ENCODE assay signal across 7 mouse cellular contexts in genomic region chr8:47943049-47943448, GRCm38 (mm10). TPM values are rescaled to one million over a fixed set of nuclear protein-coding genes. Genes with fewer than 3 reads are reported as not detected.
DNase-seq lines count a peak whose midpoint lies in the region; ATAC-seq and TF ChIP-seq lines count a peak whose summit lies in the region.

No protein-coding gene starts in this region.

- WGBS in midbrain, postnatal 0 days: 58% methylated on average over 10 of the region's 10 CpGs
- WGBS in midbrain, embryonic 10.5 days: 61% methylated on average over 10 of the region's 10 CpGs
- WGBS in liver, postnatal 0 days (ENCODE audit: insufficient replicate concordance): 66% methylated on average over 10 of the region's 10 CpGs
- WGBS in hindbrain, embryonic 16.5 days: 62% methylated on average over 10 of the region's 10 CpGs

- H3K4me1 ChIP-seq in midbrain, postnatal 0 days (ENCODE audit: insufficient read depth, low read length): no peaks in the 10 kb centered on the region
- H3K4me1 ChIP-seq in midbrain, embryonic 10.5 days: 0 out of 2 replicates have a peak, but pooled peaks cover 3% of the 10 kb centered on the region
- peaks cover 7% of the 10 kb centered on the region; the same call in 1 of the 2 replicates for H3K4me1 ChIP-seq in liver, postnatal 0 days (ENCODE audit: insufficient read depth)
- H3K4me1 ChIP-seq in hindbrain, embryonic 16.5 days (ENCODE audit: control insufficient read depth, insufficient read depth, low read depth, low read length): peaks cover 2% of the 10 kb centered on the region; the same call in 1 of the 2 replicates

- H3K27ac ChIP-seq in midbrain, postnatal 0 days (ENCODE audit: low read depth, low read length): no peak overlapping the region
- H3K27ac ChIP-seq in midbrain, embryonic 10.5 days (replicated peaks): no peak overlapping the region
- no peak overlapping the region for H3K27ac ChIP-seq in liver, postnatal 0 days (ENCODE audit: low read depth)
- no peak overlapping the region for H3K27ac ChIP-seq in hindbrain, embryonic 16.5 days (ENCODE audit: low read depth, low read length)

- DNase-seq in midbrain, postnatal 0 days (ENCODE audit: low spot score): no peak
- no peak for DNase-seq in midbrain, embryonic 10.5 days (ENCODE audit: low spot score)
- DNase-seq in c-Kit-positive CD71-positive TER-119-positive erythroid progenitor cells, embryonic 14.5 days (ENCODE audit: low spot score): peak; percentile 5
- peak; percentile 50 for DNase-seq in liver, postnatal 0 days
- DNase-seq in thymus, postnatal 4 days: peak; percentile 73
- no peak for DNase-seq in frontal cortex, postnatal 10 days (ENCODE audit: low spot score in 2 of 2)

- H3K9ac ChIP-seq in midbrain, postnatal 0 days (replicated peaks; ENCODE audit: low read length, poor library complexity, severe bottlenecking): no peak overlapping the region
- H3K9ac ChIP-seq in liver, postnatal 0 days (replicated peaks): no peak overlapping the region
- no peak overlapping the region for H3K9ac ChIP-seq in hindbrain, embryonic 16.5 days (ENCODE audit: low read depth, low read length)

- H3K27me3 ChIP-seq in midbrain, postnatal 0 days (ENCODE audit: insufficient read depth, low read length): no peaks in the 10 kb centered on the region
- H3K27me3 ChIP-seq in midbrain, embryonic 10.5 days (ENCODE audit: low read depth, poor library complexity, severe bottlenecking): no peaks in the 10 kb centered on the region
- no peaks in the 10 kb centered on the region for H3K27me3 ChIP-seq in liver, postnatal 0 days (ENCODE audit: insufficient read depth, low read length)
- no peaks in the 10 kb centered on the region for H3K27me3 ChIP-seq in hindbrain, embryonic 16.5 days (replicated peaks; ENCODE audit: control insufficient read depth, insufficient read depth, low read length)

- H3K4me2 ChIP-seq in midbrain, postnatal 0 days (ENCODE audit: low read depth, low read length, poor library complexity, severe bottlenecking): no peak overlapping the region
- no peak overlapping the region for H3K4me2 ChIP-seq in liver, postnatal 0 days (ENCODE audit: low read depth, low read length)
- H3K4me2 ChIP-seq in hindbrain, embryonic 16.5 days (ENCODE audit: low read length): no peak overlapping the region

- no peak overlapping the region for H3K4me3 ChIP-seq in midbrain, postnatal 0 days (ENCODE audit: low read depth, low read length)
- H3K4me3 ChIP-seq in midbrain, embryonic 10.5 days: no peak overlapping the region
- H3K4me3 ChIP-seq in liver, postnatal 0 days (ENCODE audit: low read depth, low read length): no peak overlapping the region
- H3K4me3 ChIP-seq in hindbrain, embryonic 16.5 days (ENCODE audit: low read length): no peak overlapping the region

- no peak for ATAC-seq in midbrain, postnatal 0 days (ENCODE audit: low FRiP score)
- no peak for ATAC-seq in liver, postnatal 0 days
- ATAC-seq in hindbrain, embryonic 16.5 days: no peak

- no peaks in the 10 kb centered on the region for H3K36me3 ChIP-seq in midbrain, postnatal 0 days (ENCODE audit: insufficient read depth, low read length)
- H3K36me3 ChIP-seq in midbrain, embryonic 10.5 days: no peaks in the 10 kb centered on the region
- H3K36me3 ChIP-seq in liver, postnatal 0 days (replicated peaks; ENCODE audit: insufficient read depth, low read length): no peaks in the 10 kb centered on the region
- no peaks in the 10 kb centered on the region for H3K36me3 ChIP-seq in hindbrain, embryonic 16.5 days (ENCODE audit: control insufficient read depth, insufficient read depth, low read length)

- TF ChIP-seq CTCF in midbrain, postnatal 0 days (IDR thresholded peaks at IDR 0.05): peak; percentile 20; the same call in 1 of the 2 replicates
- TF ChIP-seq CTCF in liver, postnatal 0 days (IDR thresholded peaks at IDR 0.05; ENCODE audit: low read depth): peak; percentile 44

- no peak for TF ChIP-seq EP300 in liver, postnatal 0 days (IDR thresholded peaks at IDR 0.05; ENCODE audit: low read depth)

- no peaks in the 10 kb centered on the region for H3K9me3 ChIP-seq in midbrain, postnatal 0 days (ENCODE audit: low read length)
- no peaks in the 10 kb centered on the region for H3K9me3 ChIP-seq in midbrain, embryonic 10.5 days (replicated peaks)
- H3K9me3 ChIP-seq in liver, postnatal 0 days (ENCODE audit: low read length): no peaks in the 10 kb centered on the region
- H3K9me3 ChIP-seq in hindbrain, embryonic 16.5 days (ENCODE audit: control insufficient read depth, low read length): no peaks in the 10 kb centered on the region

RNA-seq across cellular contexts. Expression of gene Wwc2, which starts 47.7 kb away (rescaled TPM):
- 9.6 and 10.1 TPM in 2 replicates for total RNA-seq in midbrain, postnatal 0 days (2014; rRNA removed)
- 4.0 and 4.5 TPM in 2 replicates for polyA plus RNA-seq in midbrain, postnatal 0 days (2015; fragmentation: Nextera tagmentation; extraction: Ambion mirVana)
- polyA plus RNA-seq in midbrain, embryonic 10.5 days (2016; fragmentation: Nextera tagmentation; extraction: Ambion mirVana): 7.1 and 7.6 TPM in 2 replicates
- 1.8 TPM in 2 replicates for polyA plus RNA-seq in liver, postnatal 0 days (2015; fragmentation: Nextera tagmentation; extraction: Ambion mirVana)
- polyA plus RNA-seq in hindbrain, embryonic 16.5 days (2015; fragmentation: Nextera tagmentation; extraction: Ambion mirVana): 5.4 and 5.8 TPM in 2 replicates

Comparison
In these comparisons a context has a peak if more than half of its experiments do, and no peak if none do; other contexts are left out.
1. DNase-seq: peak in c-Kit-positive CD71-positive TER-119-positive erythroid progenitor cells, embryonic 14.5 days (single experiment), liver, postnatal 0 days (single experiment) and thymus, postnatal 4 days (single experiment); none in midbrain, postnatal 0 days (single experiment), midbrain, embryonic 10.5 days (single experiment) and frontal cortex, postnatal 10 days (0 of 2).